Mouse (Mus musculus) intestine, embryonic 15.5 days (tissue): Measurements from ENCODE around the gene Pih1d2. TPM values are rescaled to one million over a fixed set of nuclear protein-coding genes. Genes with fewer than 3 reads are reported as not detected.
"Not testable (repeated sequence)": the region's sequence is repeated elsewhere in the genome, so short reads cannot be mapped to it uniquely, and the experiment has no call there.

ENCODE experiments used
- ATAC-seq: fragments of 200-750 bp; cut with Nextera tagmentation; 2 replicates; pipeline ENCODE4 v1.8.0; 2017; ENCODE audit warnings: moderate TSS enrichment, moderate library complexity
- H3K27ac ChIP-seq: fragments of 300-500 bp; sonication (generic); 2 replicates; pipeline ENCODE4 v1.5.1; 2015; ENCODE audit warnings: mild to moderate bottlenecking, inconsistent platforms
- H3K27me3 ChIP-seq: fragments of 300-500 bp; sonication (generic); replicated peaks from 2 replicates; pipeline ENCODE4 v1.6.1; 2015; ENCODE audit warnings: inconsistent platforms
- H3K36me3 ChIP-seq: fragments of 300-500 bp; sonication (generic); 2 replicates; pipeline ENCODE4 v1.6.1; 2015; ENCODE audit warnings: inconsistent platforms
- H3K4me1 ChIP-seq: fragments of 300-500 bp; sonication (generic); replicated peaks from 2 replicates; pipeline ENCODE4 v1.6.1; 2015; ENCODE audit warnings: inconsistent platforms
- H3K4me2 ChIP-seq: fragments of 300-500 bp; sonication (generic); replicated peaks from 2 replicates; pipeline ENCODE4 v1.6.1; 2015; ENCODE audit warnings: mild to moderate bottlenecking, inconsistent platforms
- H3K4me3 ChIP-seq: fragments of 300-500 bp; sonication (generic); replicated peaks from 2 replicates; pipeline ENCODE4 v1.5.1; 2015; ENCODE audit warnings: inconsistent platforms
- H3K9ac ChIP-seq: fragments of 300-500 bp; sonication (generic); 2 replicates; pipeline ENCODE4 v1.6.1; 2015; ENCODE audit warnings: inconsistent platforms
- H3K9me3 ChIP-seq: fragments of 300-500 bp; sonication (generic); 2 replicates; pipeline ENCODE4 v1.6.1; 2016; ENCODE audit warnings: inconsistent platforms
- WGBS: fragments of 180-500 bp; shearing (Covaris S2); methylation state at CpG from one replicate; pipeline ENCODE4 v1.1.7; 2015; 5-methylcytosine and 5-hydroxymethylcytosine counted together
- polyA plus RNA-seq: library from polyadenylated mRNA; unstranded; fragments of >200 nt; fragmentation: Nextera tagmentation; extraction: Ambion mirVana; gene quantifications from 2 replicates; pipeline ENCODE4 v1.2.1, GENCODE M21; 2015

The Pih1d2 gene
- polyA plus RNA-seq, 1 experiment from 2014 or later = 2.1 TPM

- WGBS = 94% methylated on average over 8 of the region's 8 CpGs
- H3K27ac ChIP-seq = no peak overlapping the region
- H3K9ac ChIP-seq = no peak overlapping the region
- H3K27me3 ChIP-seq = no peaks in the 10 kb centered on the region
- peaks cover under 1% of the 10 kb centered on the region; the same call in 1 of the 2 replicates for H3K4me1 ChIP-seq
- H3K4me3 ChIP-seq = no peak overlapping the region
- H3K9me3 ChIP-seq = no peaks in the 10 kb centered on the region
- ATAC-seq = no peak
- no peak overlapping the region for H3K4me2 ChIP-seq
- peaks cover 36% of the 10 kb centered on the region for H3K36me3 ChIP-seq
Measured at GRCm38 (mm10) chr9:50596973-50597372, 20.1 kb upstream of the Pih1d2 start.

- H3K4me1 ChIP-seq = peaks cover 10% of the 10 kb centered on the region
- peak overlapping the region; percentile 61; the same call in 1 of the 2 replicates for H3K4me2 ChIP-seq
- H3K27me3 ChIP-seq = no peaks in the 10 kb centered on the region
- peaks cover 24% of the 10 kb centered on the region for H3K36me3 ChIP-seq
- no peak overlapping the region for H3K27ac ChIP-seq
- no peak overlapping the region for H3K9ac ChIP-seq
- no peak for ATAC-seq
- WGBS = 79% methylated on average over 6 of the region's 6 CpGs
- H3K4me3 ChIP-seq = no peak overlapping the region
- H3K9me3 ChIP-seq = no peaks in the 10 kb centered on the region
Measured at GRCm38 (mm10) chr9:50601536-50601935, 15.6 kb upstream of the Pih1d2 start.

GRCm38 (mm10) chr9:50602055-50602845 is 14.9 kb upstream of the Pih1d2 start:
- Histone ChIP-seq H3K4me3 (peak overlapping the region; percentile 70), H3K36me3 (peaks cover 18% of the 10 kb centered on the region), H3K9ac (peak overlapping the region; percentile 86), H3K27me3 (no peaks in the 10 kb centered on the region), H3K9me3 (no peaks in the 10 kb centered on the region), H3K4me2 (peak overlapping the region; percentile 61), H3K27ac (no peak overlapping the region), H3K4me1 (peaks cover 10% of the 10 kb centered on the region)
- no peak for ATAC-seq
- WGBS = 72% methylated on average over 7 of the region's 7 CpGs

GRCm38 (mm10) chr9:50603189-50603997 is 13.7 kb upstream of the Pih1d2 start, which contains the start of the genes Sdhd and Timm8b:
Gene Sdhd (minus strand): TSS chr9:50603812.
Gene Timm8b (plus strand): TSS chr9:50603910.
- Histone ChIP-seq H3K9me3 (no peaks in the 10 kb centered on the region), H3K9ac (peak within 1 kb of the TSS; percentile 86), H3K27me3 (no peaks in the 10 kb centered on the region), H3K36me3 (peaks cover 12% of the 10 kb centered on the region), H3K4me3 (peak within 1 kb of the TSS; percentile 70), H3K4me1 (peaks cover 10% of the 10 kb centered on the region), H3K27ac (peak within 1 kb of the TSS; percentile 87), H3K4me2 (peak within 1 kb of the TSS; percentile 61)
- peak; percentile 98 for ATAC-seq
- under 1% methylated on average over 48 of the region's 48 CpGs for WGBS

- Histone ChIP-seq H3K4me2 (peak overlapping the region; percentile 61), H3K27me3 (no peaks in the 10 kb centered on the region), H3K4me1 (peaks cover 10% of the 10 kb centered on the region), H3K9ac (peak overlapping the region; percentile 86), H3K4me3 (peak overlapping the region; percentile 70), H3K9me3 (no peaks in the 10 kb centered on the region), H3K27ac (peak overlapping the region; percentile 87), H3K36me3 (peaks cover 7% of the 10 kb centered on the region; the same call in 1 of the 2 replicates)
- ATAC-seq = peak; percentile 86
- WGBS = under 1% methylated on average over 24 of the region's 24 CpGs
Measured at GRCm38 (mm10) chr9:50603998-50604324, 13.2 kb upstream of the Pih1d2 start.

GRCm38 (mm10) chr9:50604338-50604737 is 12.8 kb upstream of the Pih1d2 start:
- peaks cover 7% of the 10 kb centered on the region; the same call in 1 of the 2 replicates for H3K36me3 ChIP-seq
- no peak; the same call in 1 of the 2 replicates for ATAC-seq
- no peaks in the 10 kb centered on the region for H3K9me3 ChIP-seq
- H3K4me1 ChIP-seq = peaks cover 10% of the 10 kb centered on the region
- H3K9ac ChIP-seq = peak overlapping the region; percentile 86
- H3K4me2 ChIP-seq = peak overlapping the region; percentile 61
- H3K27me3 ChIP-seq = no peaks in the 10 kb centered on the region
- peak overlapping the region; percentile 70 for H3K4me3 ChIP-seq
- WGBS = 1% methylated on average over 6 of the region's 6 CpGs
- H3K27ac ChIP-seq = peak overlapping the region; percentile 87; the same call in 1 of the 2 replicates

- H3K9me3 ChIP-seq = no peaks in the 10 kb centered on the region
- H3K9ac ChIP-seq = no peak overlapping the region
- H3K27ac ChIP-seq = no peak overlapping the region
- H3K27me3 ChIP-seq = no peaks in the 10 kb centered on the region
- H3K4me2 ChIP-seq = no peak overlapping the region
- WGBS = 90% methylated on average over 4 of the region's 4 CpGs
- peaks cover 19% of the 10 kb centered on the region for H3K36me3 ChIP-seq
- no peak overlapping the region for H3K4me3 ChIP-seq
- H3K4me1 ChIP-seq = no peaks in the 10 kb centered on the region
- no peak for ATAC-seq
Measured at GRCm38 (mm10) chr9:50612115-50612514, 5.0 kb upstream of the Pih1d2 start.

- H3K36me3 ChIP-seq = peaks cover 12% of the 10 kb centered on the region
- peak overlapping the region; percentile 71 for H3K4me2 ChIP-seq
- no peak for ATAC-seq
- 37% methylated on average over 11 of the region's 11 CpGs for WGBS
- H3K4me3 ChIP-seq = peak overlapping the region; percentile 100
- H3K27ac ChIP-seq = peak overlapping the region; percentile 96; the same call in 1 of the 2 replicates
- peak overlapping the region; percentile 98 for H3K9ac ChIP-seq
- no peaks in the 10 kb centered on the region for H3K27me3 ChIP-seq
- no peaks in the 10 kb centered on the region for H3K9me3 ChIP-seq
- 0 out of 2 replicates have a peak, but pooled peaks cover 2% of the 10 kb centered on the region for H3K4me1 ChIP-seq
Measured at GRCm38 (mm10) chr9:50616161-50616560, 960 bp upstream of the Pih1d2 start.

- WGBS = 60% methylated on average over 9 of the region's 9 CpGs
- no peaks in the 10 kb centered on the region for H3K27me3 ChIP-seq
- ATAC-seq = no peak
- peaks cover 10% of the 10 kb centered on the region for H3K36me3 ChIP-seq
- no peak overlapping the region for H3K9ac ChIP-seq
- H3K4me1 ChIP-seq = 0 out of 2 replicates have a peak, but pooled peaks cover 2% of the 10 kb centered on the region
- H3K9me3 ChIP-seq = no peaks in the 10 kb centered on the region
- peak overlapping the region; percentile 100 for H3K4me3 ChIP-seq
- no peak overlapping the region for H3K27ac ChIP-seq
- peak overlapping the region; percentile 71 for H3K4me2 ChIP-seq
Measured at GRCm38 (mm10) chr9:50617794-50618330, 741 bp downstream of the Pih1d2 start.

GRCm38 (mm10) chr9:50630903-50631302 is 13.8 kb downstream of the Pih1d2 start:
- not testable (repeated sequence) for H3K9me3 ChIP-seq, H3K27me3 ChIP-seq, ATAC-seq, H3K9ac ChIP-seq, H3K4me2 ChIP-seq, H3K27ac ChIP-seq, H3K4me3 ChIP-seq, H3K4me1 ChIP-seq
- 93% methylated on average over 6 of the region's 8 CpGs for WGBS
- peaks cover 14% of the 10 kb centered on the region; the same call in 1 of the 2 replicates for H3K36me3 ChIP-seq

GRCm38 (mm10) chr9:50632016-50632688 is 15.0 kb downstream of the Pih1d2 start:
- H3K27ac ChIP-seq = no peak overlapping the region
- no peak overlapping the region for H3K4me2 ChIP-seq
- H3K9ac ChIP-seq = no peak overlapping the region
- H3K4me3 ChIP-seq = no peak overlapping the region
- ATAC-seq = peak; percentile 36; the same call in 1 of the 2 replicates
- H3K36me3 ChIP-seq = peaks cover 14% of the 10 kb centered on the region
- no peaks in the 10 kb centered on the region for H3K9me3 ChIP-seq
- 84% methylated on average over 6 of the region's 6 CpGs for whole genome bisulfite sequencing
- H3K27me3 ChIP-seq = no peaks in the 10 kb centered on the region
- no peaks in the 10 kb centered on the region for H3K4me1 ChIP-seq
